Mouse (Mus musculus) megakaryocyte, embryonic 14.5 days (primary cell): ENCODE results near the gene Frs2.

Experiments used
- FLI1 ChIP-seq: IDR thresholded peaks from 2 replicates; pipeline ENCODE4 v1.6.1; 2012; ENCODE audit warnings: low read length, inconsistent platforms, mixed read lengths
- GATA1 ChIP-seq: IDR thresholded peaks from 3 replicates; pipeline ENCODE4 v1.6.1; 2012; ENCODE audit warnings: mixed read lengths, low read length, inconsistent platforms, borderline replicate concordance

DNA sequence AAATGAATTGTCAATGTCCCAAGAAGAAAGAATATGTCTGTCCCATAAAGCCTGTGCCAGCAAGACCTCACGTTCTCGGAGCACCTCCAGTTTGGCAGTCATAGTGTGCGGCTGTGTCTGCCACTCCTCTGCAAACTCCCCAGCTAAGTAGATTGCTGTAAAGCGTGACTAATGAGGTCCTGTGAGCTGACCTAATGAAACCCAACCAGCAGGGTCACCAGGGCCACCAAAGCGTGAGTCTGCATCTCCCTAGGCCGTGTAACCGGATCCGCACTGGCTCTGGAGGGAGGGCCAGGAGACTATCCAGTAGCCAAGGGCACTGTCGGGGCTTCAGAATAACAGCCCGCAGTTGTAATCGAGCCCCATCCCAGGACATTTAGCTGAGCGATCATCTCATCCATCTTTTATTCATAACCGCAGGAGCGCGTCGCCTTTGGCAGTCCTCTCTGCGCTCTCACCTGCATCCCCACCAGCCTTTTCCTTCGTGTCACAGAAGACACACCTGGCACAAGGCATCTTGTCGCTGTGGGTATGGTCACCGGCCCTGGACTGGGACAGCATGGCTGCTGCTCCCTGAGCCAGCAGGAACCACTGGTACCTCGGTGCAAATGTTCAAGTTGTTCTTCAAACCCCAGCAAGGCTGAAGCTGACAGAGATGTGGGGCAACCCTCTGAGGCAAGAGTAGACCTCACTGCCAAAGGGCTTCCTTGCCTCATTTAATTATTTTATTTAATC, 127.1 kb downstream of the Frs2 start:
- TF ChIP-seq GATA1 (no peak), FLI1 (no peak)
